In genomic region chr13:114680379-114680733, GRCm38 (mm10) we compare ENCODE assay signal across 12 mouse cellular contexts.
DNase-seq lines count a peak whose midpoint lies in the region; ATAC-seq lines count a peak whose summit lies in the region.
"Had no signal": no experiment of that assay in that cellular context is flagged by ENCODE, and none has a peak within 500 bp of the region (broad histone marks: within the 10 kb centered on the region; RNA-seq: fewer than 3 reads in every experiment).

No protein-coding gene starts in this region.

- no peak overlapping the region for H3K9ac ChIP-seq in intestine, embryonic 16.5 days (ENCODE audit: low read depth, low read length)
- H3K9ac ChIP-seq in liver, embryonic 11.5 days (ENCODE audit: low read depth, low read length), result no peak overlapping the region
- H3K9ac ChIP-seq: hindbrain, embryonic 13.5 days; neural tube, embryonic 15.5 days had no signal

- no peaks in the 10 kb centered on the region for H3K27me3 ChIP-seq in intestine, embryonic 16.5 days (replicated peaks; ENCODE audit: control insufficient read depth, insufficient read depth, low read length)
- no peaks in the 10 kb centered on the region for H3K27me3 ChIP-seq in liver, embryonic 11.5 days (replicated peaks; ENCODE audit: control insufficient read depth, insufficient read depth, low read length)
- H3K27me3 ChIP-seq: hindbrain, embryonic 13.5 days; neural tube, embryonic 15.5 days had no signal

- H3K4me3 ChIP-seq in intestine, embryonic 16.5 days (ENCODE audit: low read length), result no peak overlapping the region
- H3K4me3 ChIP-seq in liver, embryonic 11.5 days (ENCODE audit: low read depth, low read length), result no peak overlapping the region
- H3K4me3 ChIP-seq: hindbrain, embryonic 13.5 days; neural tube, embryonic 15.5 days had no signal

- no peaks in the 10 kb centered on the region for H3K9me3 ChIP-seq in intestine, embryonic 16.5 days (ENCODE audit: control insufficient read depth, low read length)
- H3K9me3 ChIP-seq in liver, embryonic 11.5 days (ENCODE audit: control insufficient read depth, low read length), result no peaks in the 10 kb centered on the region
- H3K9me3 ChIP-seq: hindbrain, embryonic 13.5 days; neural tube, embryonic 15.5 days had no signal

- peak overlapping the region; percentile 28 for H3K4me2 ChIP-seq in intestine, embryonic 16.5 days (ENCODE audit: low read depth, low read length)
- no peak overlapping the region for H3K4me2 ChIP-seq in liver, embryonic 11.5 days
- H3K4me2 ChIP-seq: hindbrain, embryonic 13.5 days; neural tube, embryonic 15.5 days had no signal

- peak; percentile 6 for DNase-seq in heart, adult 8-10 months (ENCODE audit: low spot score)
- no peak for DNase-seq in heart, postnatal 10 days
- DNase-seq in liver, embryonic 11.5 days (ENCODE audit: low spot score), result peak; percentile 32
- no peak for DNase-seq in thymus, postnatal 25 days
- no peak for DNase-seq in adrenal gland, adult 8-10 months
- DNase-seq in adrenal gland, postnatal 36 days, result no peak

- H3K4me1 ChIP-seq in intestine, embryonic 16.5 days (ENCODE audit: control insufficient read depth, insufficient read depth, low read length), result no peaks in the 10 kb centered on the region
- no peaks in the 10 kb centered on the region; the same call in 1 of the 2 replicates for H3K4me1 ChIP-seq in liver, embryonic 11.5 days (replicated peaks; ENCODE audit: control insufficient read depth, insufficient read depth, low read length)
- H3K4me1 ChIP-seq: hindbrain, embryonic 13.5 days; neural tube, embryonic 15.5 days had no signal

- peak overlapping the region; percentile 24; the same call in 1 of the 2 replicates for H3K27ac ChIP-seq in intestine, embryonic 16.5 days (ENCODE audit: low read length)
- peak overlapping the region; percentile 68 for H3K27ac ChIP-seq in liver, embryonic 11.5 days (ENCODE audit: low read depth, low read length)
- H3K27ac ChIP-seq: hindbrain, embryonic 13.5 days; macrophage; neural tube, embryonic 15.5 days had no signal

- 41% methylated on average over 9 of the region's 9 CpGs for WGBS in intestine, embryonic 16.5 days
- 57% methylated on average over 9 of the region's 9 CpGs for WGBS in liver, embryonic 11.5 days

- intact Hi-C loops in heart, postnatal 10 days (cut with DNase I), result no loop called here

- H3K36me3 ChIP-seq in intestine, embryonic 16.5 days (ENCODE audit: control insufficient read depth, insufficient read depth, low read length), result no peaks in the 10 kb centered on the region
- H3K36me3 ChIP-seq in liver, embryonic 11.5 days (ENCODE audit: control insufficient read depth, insufficient read depth, low read length), result no peaks in the 10 kb centered on the region
- H3K36me3 ChIP-seq: hindbrain, embryonic 13.5 days; neural tube, embryonic 15.5 days had no signal

- ATAC-seq in intestine, embryonic 16.5 days, result peak; percentile 100
- ATAC-seq in liver, embryonic 11.5 days (replicated peaks; ENCODE audit: low FRiP score), result peak; percentile 86
- peak; percentile 81 for ATAC-seq in megakaryocyte progenitor cell, adult 5-6 weeks (replicated peaks; ENCODE audit: poor library complexity)
- ATAC-seq: activated CD4-positive, CD25-positive, alpha-beta regulatory T cell, adult 4 months had no signal

Comparison
In these comparisons a context has a peak if more than half of its experiments do, and no peak if none do; other contexts are left out.
1. DNase-seq: peak in heart, adult 8-10 months (single experiment) and liver, embryonic 11.5 days (single experiment); none in heart, postnatal 10 days (0 of 2), thymus, postnatal 25 days (single experiment), adrenal gland, adult 8-10 months (single experiment) and adrenal gland, postnatal 36 days (0 of 2).
2. Peak in every context shown above with its lines, with median percentiles within 50 percentile points of each other: ATAC-seq.